Mouse (Mus musculus) liver, adult 2 months (tissue): ENCODE measurements around the gene Bnip3.

ENCODE experiments used
- CTCF ChIP-seq: fragments of 200-500 bp; IDR thresholded peaks from 2 replicates; pipeline ENCODE4 v1.5.1; 2011; ENCODE audit warnings: low read depth, low read length, control low read depth
- POLR2A ChIP-seq: fragments of 200-500 bp; IDR thresholded peaks from 2 replicates; pipeline ENCODE4 v1.6.1; 2011; ENCODE audit warnings: low read length, control low read depth; ENCODE audit not compliant: insufficient read depth; ENCODE audit errors: extremely low read depth

GRCm38 (mm10) chr7:138906441-138906840 lies 2.9 kb downstream of the Bnip3 start:
- TF ChIP-seq CTCF: no peak
- no peak for TF ChIP-seq POLR2A
